Mouse (Mus musculus) erythroblast, embryonic 14.5 days (primary cell): ENCODE measurements around the gene Tns4.

Experiments
- GATA1 ChIP-seq: IDR thresholded peaks from 2 replicates; pipeline ENCODE4 v1.6.1; 2012; ENCODE audit warnings: low read length, inconsistent platforms, mixed read lengths
- TAL1 ChIP-seq: IDR thresholded peaks from 3 replicates; pipeline ENCODE4 v1.6.1; 2012; ENCODE audit warnings: low read length, inconsistent platforms, mixed read lengths

DNA sequence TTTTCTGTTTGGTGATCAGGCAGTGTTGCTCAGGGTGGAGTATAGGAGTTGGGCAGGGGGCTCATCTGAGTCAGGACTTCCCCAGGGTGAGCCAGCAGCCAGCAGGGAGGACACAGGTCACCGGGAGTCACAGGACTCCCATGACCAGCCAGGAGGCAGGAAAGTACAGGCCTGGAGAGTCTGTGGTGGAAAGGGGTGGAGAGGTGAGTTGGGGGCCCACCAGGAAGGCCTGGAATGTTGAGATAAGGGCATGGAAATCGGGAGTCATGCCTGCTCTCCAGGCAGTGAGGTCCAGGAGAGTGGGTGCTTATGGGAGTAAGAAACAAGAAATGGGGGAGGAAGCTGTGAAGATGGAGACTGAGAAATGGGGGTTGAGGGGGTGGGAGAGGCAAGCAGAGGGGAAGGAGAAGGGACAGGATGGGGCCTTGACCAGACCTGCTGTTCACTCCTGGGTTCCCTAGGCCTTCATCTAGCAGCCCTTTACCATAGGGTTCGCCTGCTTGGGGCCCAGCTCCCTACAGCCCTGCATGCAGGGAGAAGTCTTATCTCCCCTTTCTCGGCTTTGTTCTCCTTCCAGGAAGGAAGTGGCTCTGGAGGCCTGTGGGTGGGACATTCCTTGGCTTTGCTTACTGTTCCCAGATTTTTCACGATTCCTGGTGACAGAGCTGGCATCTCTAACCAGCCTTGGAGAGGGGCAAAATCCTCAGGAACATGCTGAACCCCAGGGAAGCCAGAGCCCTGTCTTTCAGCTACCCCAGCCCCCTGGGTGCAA, 37.6 kb upstream of the Tns4 start:
- TF ChIP-seq GATA1 (no peak), TAL1 (no peak)
